Mouse (Mus musculus) lung, embryonic 14.5 days (tissue): ENCODE measurements at regions not wholly inside any gene's neighbourhood (a gene's known extent, or its start where the extent isn't known, plus 50 kb on each side); places are given as distances from the start of the nearest gene placed in this dataset.
A peak's percentile ranks its signal among the peaks of the same experiment; 100 is the strongest.

Source experiments
- ATAC-seq: fragments of 200-750 bp; cut with Nextera tagmentation; 2 replicates; pipeline ENCODE4 v1.8.0; 2017; ENCODE audit warnings: mild to moderate bottlenecking, moderate TSS enrichment, moderate library complexity; ENCODE audit not compliant: insufficient read depth
- DNase-seq: peaks from one replicate; pipeline ENCODE4 v3.0.0-alpha.2; 2015
- H3K27ac ChIP-seq: fragments of 300-500 bp; sonication (generic); 2 replicates; pipeline ENCODE4 v1.5.1; 2014; ENCODE audit warnings: low read depth, mild to moderate bottlenecking, moderate library complexity
- H3K27me3 ChIP-seq: fragments of 300-500 bp; sonication (generic); 2 replicates; pipeline ENCODE4 v1.6.1; 2014; ENCODE audit warnings: low read length, control low read depth; ENCODE audit not compliant: insufficient read depth
- H3K36me3 ChIP-seq: fragments of 300-500 bp; sonication (generic); 2 replicates; pipeline ENCODE4 v1.6.1; 2014; ENCODE audit warnings: control low read depth; ENCODE audit not compliant: insufficient read depth
- H3K4me1 ChIP-seq: fragments of 300-500 bp; sonication (generic); 2 replicates; pipeline ENCODE4 v1.6.1; 2014; ENCODE audit warnings: antibody characterized with exemption, control low read depth; ENCODE audit not compliant: insufficient read depth
- H3K4me2 ChIP-seq: fragments of 300-500 bp; sonication (generic); 2 replicates; pipeline ENCODE4 v1.6.1; 2014; ENCODE audit warnings: mild to moderate bottlenecking
- H3K4me3 ChIP-seq: fragments of 300-500 bp; sonication (generic); 2 replicates; pipeline ENCODE4 v1.5.1; 2014; ENCODE audit warnings: low read depth, low read length
- H3K9ac ChIP-seq: fragments of 300-500 bp; sonication (generic); 2 replicates; pipeline ENCODE4 v1.6.1; 2014
- H3K9me3 ChIP-seq: fragments of 300-500 bp; sonication (generic); 2 replicates; pipeline ENCODE4 v1.6.1; 2016; ENCODE audit warnings: low read depth, low read length, control low read depth
- CTCF ChIP-seq: IDR thresholded peaks from 2 replicates; pipeline ENCODE4 v1.5.1; 2016; ENCODE audit warnings: antibody characterized with exemption, low read depth
- WGBS: fragments of 180-500 bp; shearing (Covaris S2); extraction: QIAGEN DNeasy Blood & Tissue Kit; methylation state at CpG from one replicate; pipeline ENCODE4 v1.1.7; 2014; 5-methylcytosine and 5-hydroxymethylcytosine counted together

- ATAC-seq (peak; percentile 89), DNase-seq (peak; percentile 68)
- H3K36me3 ChIP-seq: no peaks in the 10 kb centered on the region
- 12% methylated on average over 10 of the region's 10 CpGs for WGBS
- no peaks in the 10 kb centered on the region; the same call in 1 of the 2 replicates for H3K27me3 ChIP-seq
- no peaks in the 10 kb centered on the region for H3K9me3 ChIP-seq
- H3K27ac ChIP-seq: no peak overlapping the region
- H3K4me2 ChIP-seq: 0 out of 2 replicates have a peak overlapping the region, but pooled peaks have one; percentile 6
- H3K4me1 ChIP-seq: no peaks in the 10 kb centered on the region
- no peak for TF ChIP-seq CTCF
- H3K4me3 ChIP-seq: no peak overlapping the region
- H3K9ac ChIP-seq: no peak overlapping the region
Observed at GRCm38 (mm10) chr9:87607878-87608631, 123.0 kb downstream of the Tbx18 start.

GRCm38 (mm10) chr9:87575591-87575990, 155.5 kb downstream of the Tbx18 start:
- H3K4me2 ChIP-seq: no peak overlapping the region
- H3K27ac ChIP-seq: no peak overlapping the region
- no peaks in the 10 kb centered on the region for H3K9me3 ChIP-seq
- WGBS: 45% methylated on average over 2 of the region's 2 CpGs
- no peak overlapping the region for H3K9ac ChIP-seq
- no peak for ATAC-seq
- no peaks in the 10 kb centered on the region for H3K4me1 ChIP-seq
- no peaks in the 10 kb centered on the region for H3K27me3 ChIP-seq
- TF ChIP-seq CTCF: no peak
- H3K36me3 ChIP-seq: no peaks in the 10 kb centered on the region
- DNase-seq: no peak
- no peak overlapping the region for H3K4me3 ChIP-seq

- H3K36me3 ChIP-seq: no peaks in the 10 kb centered on the region
- H3K9me3 ChIP-seq: no peaks in the 10 kb centered on the region
- H3K27ac ChIP-seq: no peak overlapping the region
- no peaks in the 10 kb centered on the region for H3K27me3 ChIP-seq
- ATAC-seq: no peak
- TF ChIP-seq CTCF: no peak
- DNase-seq: no peak
- H3K4me3 ChIP-seq: no peak overlapping the region
- H3K4me2 ChIP-seq: no peak overlapping the region
- H3K4me1 ChIP-seq: no peaks in the 10 kb centered on the region
- no peak overlapping the region for H3K9ac ChIP-seq
- whole genome bisulfite sequencing: 13% methylated on average over 2 of the region's 2 CpGs
Observed at GRCm38 (mm10) chr9:87574250-87574864, 156.7 kb downstream of the Tbx18 start.

GRCm38 (mm10) chr9:87563244-87563643, 167.8 kb downstream of the Tbx18 start:
- no peak for ATAC-seq
- Histone ChIP-seq H3K4me3 (no peak overlapping the region), H3K9ac (no peak overlapping the region), H3K27me3 (no peaks in the 10 kb centered on the region), H3K4me2 (no peak overlapping the region), H3K9me3 (no peaks in the 10 kb centered on the region), H3K36me3 (no peaks in the 10 kb centered on the region), H3K4me1 (no peaks in the 10 kb centered on the region), H3K27ac (no peak overlapping the region)
- DNase-seq: no peak
- WGBS: 30% methylated on average over 3 of the region's 3 CpGs
- no peak for TF ChIP-seq CTCF

GRCm38 (mm10) chr9:87562796-87563195, 168.3 kb downstream of the Tbx18 start:
- no peaks in the 10 kb centered on the region for H3K36me3 ChIP-seq
- no peak overlapping the region for H3K4me3 ChIP-seq
- no peaks in the 10 kb centered on the region for H3K4me1 ChIP-seq
- TF ChIP-seq CTCF: no peak
- H3K9ac ChIP-seq: no peak overlapping the region
- WGBS: 19% methylated on average over 6 of the region's 6 CpGs
- ATAC-seq (no peak), DNase-seq (no peak)
- H3K9me3 ChIP-seq: no peaks in the 10 kb centered on the region
- H3K27ac ChIP-seq: no peak overlapping the region
- no peak overlapping the region for H3K4me2 ChIP-seq
- H3K27me3 ChIP-seq: no peaks in the 10 kb centered on the region

GRCm38 (mm10) chr9:87557841-87558240, 173.2 kb downstream of the Tbx18 start:
- no peak overlapping the region for H3K9ac ChIP-seq
- peak; percentile 66 for ATAC-seq
- WGBS: 33% methylated on average over 12 of the region's 12 CpGs
- peak; percentile 29 for DNase-seq
- no peaks in the 10 kb centered on the region for H3K4me1 ChIP-seq
- peak overlapping the region; percentile 40 for H3K4me2 ChIP-seq
- no peaks in the 10 kb centered on the region for H3K9me3 ChIP-seq
- TF ChIP-seq CTCF: no peak
- H3K36me3 ChIP-seq: no peaks in the 10 kb centered on the region
- no peaks in the 10 kb centered on the region for H3K27me3 ChIP-seq
- no peak overlapping the region for H3K4me3 ChIP-seq
- H3K27ac ChIP-seq: no peak overlapping the region

- H3K9me3 ChIP-seq: no peaks in the 10 kb centered on the region
- H3K4me3 ChIP-seq: no peak overlapping the region
- no peak overlapping the region for H3K4me2 ChIP-seq
- no peaks in the 10 kb centered on the region for H3K27me3 ChIP-seq
- no peak overlapping the region for H3K9ac ChIP-seq
- no peaks in the 10 kb centered on the region for H3K4me1 ChIP-seq
- WGBS: 20% methylated on average over 8 of the region's 8 CpGs
- no peak overlapping the region for H3K27ac ChIP-seq
- ATAC-seq (no peak), DNase-seq (no peak)
- H3K36me3 ChIP-seq: no peaks in the 10 kb centered on the region
- TF ChIP-seq CTCF: no peak
Observed at GRCm38 (mm10) chr9:87556953-87557394, 174.1 kb downstream of the Tbx18 start.
